Comparison of ENCODE assay signal across 22 mouse cellular contexts in genomic region chr2:34409741-34410340, GRCm38 (mm10). TPM values are rescaled to one million over a fixed set of nuclear protein-coding genes. Genes with fewer than 3 reads are reported as not detected.
DNase-seq lines count a peak whose midpoint lies in the region; ATAC-seq and TF ChIP-seq lines count a peak whose summit lies in the region.
"Had no signal": no experiment of that assay in that cellular context is flagged by ENCODE, and none has a peak within 500 bp of the region (broad histone marks: within the 10 kb centered on the region; RNA-seq: fewer than 3 reads in every experiment).

No protein-coding gene starts in this region.

- H3K9ac ChIP-seq in embryonic facial prominence, embryonic 14.5 days (ENCODE audit: low read depth, low read length) = no peak overlapping the region
- H3K9ac ChIP-seq in lung, embryonic 14.5 days = no peak overlapping the region
- H3K9ac ChIP-seq in stomach, embryonic 16.5 days (ENCODE audit: low read length) = no peak overlapping the region
- H3K9ac ChIP-seq: limb, embryonic 13.5 days; liver, embryonic 14.5 days had no signal

- no peaks in the 10 kb centered on the region for H3K36me3 ChIP-seq in embryonic facial prominence, embryonic 14.5 days (ENCODE audit: control insufficient read depth, insufficient read depth, low read length)
- no peaks in the 10 kb centered on the region for H3K36me3 ChIP-seq in embryonic facial prominence, embryonic 10.5 days (replicated peaks)
- no peaks in the 10 kb centered on the region for H3K36me3 ChIP-seq in lung, embryonic 14.5 days (ENCODE audit: insufficient read depth)
- H3K36me3 ChIP-seq in stomach, embryonic 16.5 days (ENCODE audit: control insufficient read depth, insufficient read depth, low read length) = no peaks in the 10 kb centered on the region
- H3K36me3 ChIP-seq: heart, embryonic 10.5 days; hindbrain, embryonic 10.5 days; limb, embryonic 13.5 days had no signal

- no peak for TF ChIP-seq CTCF in lung, embryonic 14.5 days (IDR thresholded peaks at IDR 0.05; ENCODE audit: low read depth)

- ATAC-seq in embryonic facial prominence, embryonic 14.5 days (ENCODE audit: low read depth) = no peak
- no peak for ATAC-seq in lung, embryonic 14.5 days (ENCODE audit: insufficient read depth)
- no peak for ATAC-seq in stomach, embryonic 16.5 days (ENCODE audit: insufficient read depth, low FRiP score)
- ATAC-seq: forebrain, embryonic 16.5 days; intestine, postnatal 0 days; midbrain, embryonic 16.5 days had no signal

- no peaks in the 10 kb centered on the region for H3K27me3 ChIP-seq in embryonic facial prominence, embryonic 14.5 days (replicated peaks; ENCODE audit: control insufficient read depth, insufficient read depth, low read length)
- no peaks in the 10 kb centered on the region for H3K27me3 ChIP-seq in embryonic facial prominence, embryonic 10.5 days (replicated peaks; ENCODE audit: low read depth, poor library complexity, severe bottlenecking)
- no peaks in the 10 kb centered on the region for H3K27me3 ChIP-seq in lung, embryonic 14.5 days (ENCODE audit: insufficient read depth, low read length)
- H3K27me3 ChIP-seq in stomach, embryonic 16.5 days (ENCODE audit: control insufficient read depth, insufficient read depth, low read length) = no peaks in the 10 kb centered on the region
- H3K27me3 ChIP-seq: limb, embryonic 13.5 days had no signal

- H3K27ac ChIP-seq in embryonic facial prominence, embryonic 14.5 days (replicated peaks; ENCODE audit: low read depth, low read length) = no peak overlapping the region
- no peak overlapping the region for H3K27ac ChIP-seq in embryonic facial prominence, embryonic 10.5 days (replicated peaks)
- H3K27ac ChIP-seq in lung, embryonic 14.5 days (ENCODE audit: low read depth) = no peak overlapping the region
- peak overlapping the region; percentile 47 for H3K27ac ChIP-seq in stomach, embryonic 16.5 days (ENCODE audit: low read length)
- H3K27ac ChIP-seq: forebrain, embryonic 10.5 days; heart, embryonic 10.5 days; hindbrain, embryonic 10.5 days; limb, embryonic 13.5 days; liver, embryonic 14.5 days had no signal

- 72% methylated on average over 5 of the region's 5 CpGs for WGBS in embryonic facial prominence, embryonic 14.5 days
- 91% methylated on average over 5 of the region's 5 CpGs for WGBS in embryonic facial prominence, embryonic 10.5 days
- 52% methylated on average over 5 of the region's 5 CpGs for WGBS in lung, embryonic 14.5 days
- 66% methylated on average over 5 of the region's 5 CpGs for WGBS in stomach, embryonic 16.5 days

- no peak overlapping the region for H3K4me2 ChIP-seq in embryonic facial prominence, embryonic 14.5 days (ENCODE audit: low read depth, low read length)
- H3K4me2 ChIP-seq in lung, embryonic 14.5 days = no peak overlapping the region
- H3K4me2 ChIP-seq in stomach, embryonic 16.5 days (ENCODE audit: low read depth, low read length) = no peak overlapping the region
- H3K4me2 ChIP-seq: limb, embryonic 13.5 days had no signal

- DNase-seq in embryonic facial prominence, embryonic 14.5 days (ENCODE audit: low spot score) = peak; percentile 44
- DNase-seq in embryonic facial prominence, embryonic 10.5 days (ENCODE audit: low spot score) = no peak
- DNase-seq in lung, embryonic 14.5 days = peak; percentile 66
- DNase-seq in lung, adult 18-20 months = no peak
- peak; percentile 17 for DNase-seq in 416B (ENCODE audit: low read depth)
- DNase-seq in kidney, adult 8-10 months = no peak
- DNase-seq: adrenal gland, postnatal 36 days; cerebellum, adult 9-11 months; heart, postnatal 10 days; layer of hippocampus, adult 9-11 months; lung, postnatal 4 days; thymus, adult 2 months; thymus, postnatal 4 days had no signal

- H3K9me3 ChIP-seq in embryonic facial prominence, embryonic 14.5 days (ENCODE audit: control insufficient read depth, low read length) = no peaks in the 10 kb centered on the region
- no peaks in the 10 kb centered on the region for H3K9me3 ChIP-seq in embryonic facial prominence, embryonic 10.5 days
- H3K9me3 ChIP-seq in lung, embryonic 14.5 days (ENCODE audit: low read depth, low read length) = no peaks in the 10 kb centered on the region
- no peaks in the 10 kb centered on the region for H3K9me3 ChIP-seq in stomach, embryonic 16.5 days (replicated peaks; ENCODE audit: control insufficient read depth, low read length)
- H3K9me3 ChIP-seq: forebrain, embryonic 10.5 days; heart, embryonic 10.5 days; hindbrain, embryonic 10.5 days; limb, embryonic 13.5 days had no signal

- peaks cover 8% of the 10 kb centered on the region for H3K4me1 ChIP-seq in embryonic facial prominence, embryonic 14.5 days (ENCODE audit: control insufficient read depth, insufficient read depth, low read length)
- H3K4me1 ChIP-seq in embryonic facial prominence, embryonic 10.5 days = peaks cover 12% of the 10 kb centered on the region
- H3K4me1 ChIP-seq in lung, embryonic 14.5 days (ENCODE audit: insufficient read depth) = peaks cover 11% of the 10 kb centered on the region
- H3K4me1 ChIP-seq in stomach, embryonic 16.5 days (ENCODE audit: control insufficient read depth, insufficient read depth, low read length) = peaks cover 13% of the 10 kb centered on the region

- no peak overlapping the region for H3K4me3 ChIP-seq in embryonic facial prominence, embryonic 14.5 days (ENCODE audit: low read depth, low read length)
- H3K4me3 ChIP-seq in embryonic facial prominence, embryonic 10.5 days = no peak overlapping the region
- H3K4me3 ChIP-seq in lung, embryonic 14.5 days (ENCODE audit: low read depth, low read length) = no peak overlapping the region
- no peak overlapping the region for H3K4me3 ChIP-seq in stomach, embryonic 16.5 days (replicated peaks; ENCODE audit: low read length)
- H3K4me3 ChIP-seq: forebrain, embryonic 10.5 days; heart, embryonic 10.5 days; hindbrain, embryonic 10.5 days; limb, embryonic 13.5 days had no signal

RNA-seq across cellular contexts. Expression of gene Mapkap1, which starts 3.3 kb away (rescaled TPM):
- 88.0 and 93.5 TPM in 2 replicates for polyA plus RNA-seq in embryonic facial prominence, embryonic 14.5 days (2014; fragmentation: Nextera tagmentation; extraction: Ambion mirVana)
- 88.1 and 90.9 TPM in 2 replicates for polyA plus RNA-seq in embryonic facial prominence, embryonic 10.5 days (2016; fragmentation: Nextera tagmentation; extraction: Ambion mirVana)
- polyA plus RNA-seq in lung, embryonic 14.5 days (2014; fragmentation: Nextera tagmentation; extraction: Ambion mirVana) = 93.3 and 97.1 TPM in 2 replicates
- 66.9 and 72.6 TPM in 2 replicates for polyA plus RNA-seq in stomach, embryonic 16.5 days (2015; fragmentation: Nextera tagmentation; extraction: Ambion mirVana)

RNA-seq across cellular contexts. Expression of gene Pbx3, which starts 36.9 kb away (rescaled TPM):
- 27.1 and 28.3 TPM in 2 replicates for polyA plus RNA-seq in embryonic facial prominence, embryonic 14.5 days (2014; fragmentation: Nextera tagmentation; extraction: Ambion mirVana)
- polyA plus RNA-seq in embryonic facial prominence, embryonic 10.5 days (2016; fragmentation: Nextera tagmentation; extraction: Ambion mirVana) = 36.7 and 38.9 TPM in 2 replicates
- polyA plus RNA-seq in lung, embryonic 14.5 days (2014; fragmentation: Nextera tagmentation; extraction: Ambion mirVana) = 37.5 and 38.4 TPM in 2 replicates
- 19.2 and 20.8 TPM in 2 replicates for polyA plus RNA-seq in stomach, embryonic 16.5 days (2015; fragmentation: Nextera tagmentation; extraction: Ambion mirVana)

Comparison
In these comparisons a context has a peak if more than half of its experiments do, and no peak if none do; other contexts are left out.
1. DNase-seq: peak in embryonic facial prominence, embryonic 14.5 days (single experiment), lung, embryonic 14.5 days (single experiment) and 416B (single experiment); none in embryonic facial prominence, embryonic 10.5 days (single experiment), lung, adult 18-20 months (0 of 2) and kidney, adult 8-10 months (0 of 2).